Mouse (Mus musculus): ENCODE measurements around the gene Kcne1. TPM values are rescaled to one million over a fixed set of nuclear protein-coding genes. Genes with fewer than 3 reads are reported as not detected.

Gene Kcne1
- total RNA-seq (2012; rRNA removed) (not detected in 2 replicates), total RNA-seq (2014; rRNA removed) (0.48 TPM in 1 of 2 replicates, not detected in the other), polyA plus RNA-seq (2012; ENCODE audit: insufficient read length, low read depth) (0.26 TPM in 1 of 2 replicates, not detected in the other)

- dilution Hi-C loops (cut with MboI; ENCODE audit: extremely low pct_ligation_motif_present, extremely low pct_unique_long_range_greater_than_20kb, low sequenced_read_pairs) = no loop called here
- H3K79me2 ChIP-seq (replicated peaks; ENCODE audit: control insufficient read depth, extremely low read depth, insufficient read depth, poor library complexity, severe bottlenecking) = no peaks in the 10 kb centered on the region
- H3K4me3 ChIP-seq (replicated peaks in 1 of 3; ENCODE audit: low read depth in 2 of 3, low read length in 2 of 3, poor library complexity in 1 of 3) = no peak within 1 kb of the TSS
- H3K36me3 ChIP-seq (replicated peaks in 1 of 2; ENCODE audit: control insufficient read depth in 1 of 2, insufficient read depth in 1 of 2, low read length in 1 of 2) = no peaks in the 10 kb centered on the region
- H3K27me3 ChIP-seq (replicated peaks) = peaks cover 12% of the 10 kb centered on the region
- no peaks in the 10 kb centered on the region for H3K9me3 ChIP-seq (replicated peaks; ENCODE audit: low read length)
- no peak for TF ChIP-seq KAT2A (IDR thresholded peaks at IDR 0.05; ENCODE audit: insufficient replicate concordance, low read length)
- no peak for TF ChIP-seq ZNF384 (IDR thresholded peaks at IDR 0.05; ENCODE audit: low read depth, low read length)
- TF ChIP-seq RAD21 (IDR thresholded peaks at IDR 0.05; ENCODE audit: low read depth, low read length) = no peak
- no peak for TF ChIP-seq ZKSCAN1 (IDR thresholded peaks at IDR 0.05; ENCODE audit: borderline replicate concordance, low read depth, low read length)
- no peak for TF ChIP-seq CTCF (conservative IDR thresholded peaks at IDR 0.05 in 1 of 2, IDR thresholded peaks at IDR 0.05 in 1 of 2; ENCODE audit: low read depth in 2 of 2, low read length in 2 of 2)
- TF ChIP-seq SMC3 (IDR thresholded peaks at IDR 0.05; ENCODE audit: low read depth, low read length) = no peak
- TF ChIP-seq JUN (IDR thresholded peaks at IDR 0.05; ENCODE audit: insufficient read depth, low read depth, low read length) = no peak
- TF ChIP-seq BHLHE40 (IDR thresholded peaks at IDR 0.05; ENCODE audit: low read depth, low read length) = no peak
- no peak for TF ChIP-seq CHD2 (IDR thresholded peaks at IDR 0.05; ENCODE audit: low read length)
- TF ChIP-seq ETS1 (conservative IDR thresholded peaks at IDR 0.05; ENCODE audit: low read depth, low read length) = no peak
- TF ChIP-seq POLR2AphosphoS2 (IDR thresholded peaks at IDR 0.05; ENCODE audit: low read depth, low read length) = no peak
- TF ChIP-seq MAX (IDR thresholded peaks at IDR 0.05; ENCODE audit: low read length) = no peak
- TF ChIP-seq MXI1 (IDR thresholded peaks at IDR 0.05; ENCODE audit: low read depth, low read length) = no peak
- DNase-seq (ENCODE audit: extremely low read depth) = no peak
- peaks cover 16 to 38% of the 10 kb centered on the region in 2 experiments for H3K4me1 ChIP-seq (ENCODE audit: control insufficient read depth in 1 of 2, insufficient read depth in 2 of 2)
- H3K9ac ChIP-seq (ENCODE audit: insufficient read depth, low read depth) = no peak within 1 kb of the TSS
- no peak within 1 kb of the TSS for H3K27ac ChIP-seq (ENCODE audit: insufficient read depth, low read depth)
- in situ Hi-C loops (cut with MboI; ENCODE audit: low pct_ligation_motif_present, low pct_unique_long_range_greater_than_20kb, low sequenced_read_pairs) = no loop called here
- no peak within 1 kb of the TSS for H3K4me2 ChIP-seq (ENCODE audit: insufficient read depth, low read depth, poor library complexity, severe bottlenecking)
These were observed at the start of gene Kcne1 for GRCm38 (mm10) chr16:92359229-92359628. Kcne1 (minus strand) TSS chr16:92359468.

GRCm38 (mm10) chr16:92407883-92408282, 48.6 kb upstream of the Kcne1 start:
- no peaks in the 10 kb centered on the region for H3K79me2 ChIP-seq (replicated peaks; ENCODE audit: control insufficient read depth, extremely low read depth, insufficient read depth, poor library complexity, severe bottlenecking)
- H3K36me3 ChIP-seq (replicated peaks in 1 of 2; ENCODE audit: control insufficient read depth in 1 of 2, insufficient read depth in 1 of 2, low read length in 1 of 2) = no peaks in the 10 kb centered on the region
- no peaks in the 10 kb centered on the region for H3K9me3 ChIP-seq (replicated peaks; ENCODE audit: low read length)
- peaks cover 18 to 40% of the 10 kb centered on the region in 2 experiments for H3K4me1 ChIP-seq (ENCODE audit: control insufficient read depth in 1 of 2, insufficient read depth in 2 of 2)
- no peak overlapping the region for H3K4me2 ChIP-seq (ENCODE audit: insufficient read depth, low read depth, poor library complexity, severe bottlenecking)
- H3K27me3 ChIP-seq (replicated peaks) = no peaks in the 10 kb centered on the region
- dilution Hi-C loops (cut with MboI; ENCODE audit: extremely low pct_ligation_motif_present, extremely low pct_unique_long_range_greater_than_20kb, low sequenced_read_pairs) (no loop called here), in situ Hi-C loops (cut with MboI; ENCODE audit: low pct_ligation_motif_present, low pct_unique_long_range_greater_than_20kb, low sequenced_read_pairs) (no loop called here)
- H3K9ac ChIP-seq (ENCODE audit: insufficient read depth, low read depth) = no peak overlapping the region
- TF ChIP-seq USF2 (conservative IDR thresholded peaks at IDR 0.05; ENCODE audit: low read depth, low read length) (no peak), POLR2A (IDR thresholded peaks at IDR 0.05; ENCODE audit: low read depth, low read length) (no peak), ETS1 (conservative IDR thresholded peaks at IDR 0.05; ENCODE audit: low read depth, low read length) (no peak), ZKSCAN1 (IDR thresholded peaks at IDR 0.05; ENCODE audit: borderline replicate concordance, low read depth, low read length) (no peak), RAD21 (IDR thresholded peaks at IDR 0.05; ENCODE audit: low read depth, low read length) (no peak), CHD2 (IDR thresholded peaks at IDR 0.05; ENCODE audit: low read length) (no peak), USF1 (IDR thresholded peaks at IDR 0.05; ENCODE audit: low read depth, low read length) (no peak), IRF4 (IDR thresholded peaks at IDR 0.05; ENCODE audit: low read depth, low read length) (no peak), GABPA (IDR thresholded peaks at IDR 0.05; ENCODE audit: insufficient replicate concordance, low read depth, low read length) (no peak), UBTF (IDR thresholded peaks at IDR 0.05; ENCODE audit: low read depth, low read length) (no peak), MYC (IDR thresholded peaks at IDR 0.05; ENCODE audit: low read depth, low read length) (no peak)
- H3K27ac ChIP-seq (ENCODE audit: insufficient read depth, low read depth) = no peak overlapping the region
- DNase-seq (ENCODE audit: extremely low read depth) = no peak
- no peak overlapping the region for H3K4me3 ChIP-seq (replicated peaks in 1 of 3; ENCODE audit: low read depth in 2 of 3, low read length in 2 of 3, poor library complexity in 1 of 3)
